Mouse (Mus musculus) kidney, embryonic 14.5 days (tissue): ENCODE measurements around the gene Mturn. TPM values are rescaled to one million over a fixed set of nuclear protein-coding genes. Genes with fewer than 3 reads are reported as not detected.

ENCODE experiments used
- ATAC-seq: fragments of 200-750 bp; cut with Nextera tagmentation; 2 replicates; pipeline ENCODE4 v1.8.0; 2017; ENCODE audit warnings: moderate number of reproducible peaks, mild to moderate bottlenecking, moderate TSS enrichment, moderate library complexity; ENCODE audit not compliant: low FRiP score, low TSS enrichment
- H3K27ac ChIP-seq: fragments of 300-500 bp; sonication (generic); 2 replicates; pipeline ENCODE4 v1.5.1; 2014; ENCODE audit warnings: low read depth, mild to moderate bottlenecking, low read length, moderate library complexity, mixed read lengths
- H3K27me3 ChIP-seq: fragments of 300-500 bp; sonication (generic); 2 replicates; pipeline ENCODE4 v1.6.1; 2014; ENCODE audit warnings: mild to moderate bottlenecking, low read length; ENCODE audit not compliant: control insufficient read depth, insufficient read depth
- H3K36me3 ChIP-seq: fragments of 300-500 bp; sonication (generic); 2 replicates; pipeline ENCODE4 v1.6.1; 2014; ENCODE audit warnings: low read length, mixed read lengths; ENCODE audit not compliant: control insufficient read depth, insufficient read depth
- H3K4me1 ChIP-seq: fragments of 300-500 bp; sonication (generic); 2 replicates; pipeline ENCODE4 v1.6.1; 2014; ENCODE audit warnings: low read length, mixed read lengths; ENCODE audit not compliant: control insufficient read depth, insufficient read depth
- H3K4me2 ChIP-seq: fragments of 300-500 bp; sonication (generic); replicated peaks from 2 replicates; pipeline ENCODE4 v1.6.1; 2014; ENCODE audit warnings: low read depth, mild to moderate bottlenecking, low read length
- H3K4me3 ChIP-seq: fragments of 300-500 bp; sonication (generic); 2 replicates; pipeline ENCODE4 v1.5.1; 2014; ENCODE audit warnings: mild to moderate bottlenecking, low read length
- H3K9ac ChIP-seq: fragments of 300-500 bp; sonication (generic); 2 replicates; pipeline ENCODE4 v1.6.1; 2014; ENCODE audit warnings: low read depth, mild to moderate bottlenecking, low read length, moderate library complexity
- H3K9me3 ChIP-seq: fragments of 300-500 bp; sonication (generic); 2 replicates; pipeline ENCODE4 v1.6.1; 2016; ENCODE audit warnings: low read length; ENCODE audit not compliant: control insufficient read depth
- WGBS: fragments of 180-500 bp; shearing (Covaris S2); extraction: QIAGEN DNeasy Blood & Tissue Kit; methylation state at CpG from one replicate; pipeline ENCODE4 v1.1.7; 2014; 5-methylcytosine and 5-hydroxymethylcytosine counted together
- polyA plus RNA-seq: library from polyadenylated mRNA; unstranded; fragments of >200 nt; fragmentation: Nextera tagmentation; extraction: Ambion mirVana; gene quantifications from 2 replicates; pipeline ENCODE4 v1.2.1, GENCODE M21; 2014

The Mturn gene
- polyA plus RNA-seq, 1 experiment from 2014 or later, result 4.2 TPM

- Histone ChIP-seq H3K4me1 (0 out of 2 replicates have a peak, but pooled peaks cover 4% of the 10 kb centered on the region), H3K9ac (no peak overlapping the region), H3K27ac (no peak overlapping the region), H3K27me3 (no peaks in the 10 kb centered on the region), H3K36me3 (no peaks in the 10 kb centered on the region), H3K4me2 (no peak overlapping the region), H3K9me3 (no peaks in the 10 kb centered on the region), H3K4me3 (no peak overlapping the region)
- ATAC-seq, result no peak
- 22% methylated on average over 6 of the region's 6 CpGs for WGBS
Measured at GRCm38 (mm10) chr6:54704539-54704845, 23.1 kb downstream of the Mturn start.

- H3K4me2 ChIP-seq, result no peak overlapping the region
- H3K4me3 ChIP-seq, result no peak overlapping the region
- WGBS, result 35% methylated on average over 5 of the region's 5 CpGs
- 0 out of 2 replicates have a peak, but pooled peaks cover 4% of the 10 kb centered on the region for H3K4me1 ChIP-seq
- no peaks in the 10 kb centered on the region for H3K9me3 ChIP-seq
- no peak overlapping the region for H3K9ac ChIP-seq
- ATAC-seq, result peak; percentile 13; the same call in 1 of the 2 replicates
- H3K27ac ChIP-seq, result no peak overlapping the region
- H3K27me3 ChIP-seq, result no peaks in the 10 kb centered on the region
- H3K36me3 ChIP-seq, result no peaks in the 10 kb centered on the region
Measured at GRCm38 (mm10) chr6:54704847-54705246, 23.4 kb downstream of the Mturn start.

- H3K4me2 ChIP-seq, result peak overlapping the region; percentile 39
- no peak overlapping the region for H3K9ac ChIP-seq
- H3K9me3 ChIP-seq, result no peaks in the 10 kb centered on the region
- 15% methylated on average over 11 of the region's 11 CpGs for WGBS
- H3K27ac ChIP-seq, result no peak overlapping the region
- 0 out of 2 replicates have a peak, but pooled peaks cover 4% of the 10 kb centered on the region for H3K4me1 ChIP-seq
- H3K27me3 ChIP-seq, result no peaks in the 10 kb centered on the region
- no peaks in the 10 kb centered on the region for H3K36me3 ChIP-seq
- no peak overlapping the region for H3K4me3 ChIP-seq
- peak; percentile 86 for ATAC-seq
Measured at GRCm38 (mm10) chr6:54705387-54705909, 24.0 kb downstream of the Mturn start.

- H3K9ac ChIP-seq, result no peak overlapping the region
- no peak overlapping the region for H3K4me2 ChIP-seq
- H3K27ac ChIP-seq, result no peak overlapping the region
- no peak overlapping the region for H3K4me3 ChIP-seq
- H3K27me3 ChIP-seq, result no peaks in the 10 kb centered on the region
- H3K36me3 ChIP-seq, result no peaks in the 10 kb centered on the region
- H3K9me3 ChIP-seq, result no peaks in the 10 kb centered on the region
- ATAC-seq, result no peak
- WGBS, result 66% methylated on average over 2 of the region's 2 CpGs
- H3K4me1 ChIP-seq, result 0 out of 2 replicates have a peak, but pooled peaks cover 4% of the 10 kb centered on the region
Measured at GRCm38 (mm10) chr6:54706099-54706498, 24.7 kb downstream of the Mturn start.

GRCm38 (mm10) chr6:54706611-54707172 lies 25.3 kb downstream of the Mturn start:
- Histone ChIP-seq H3K4me1 (0 out of 2 replicates have a peak, but pooled peaks cover 4% of the 10 kb centered on the region), H3K4me2 (no peak overlapping the region), H3K9me3 (no peaks in the 10 kb centered on the region), H3K27me3 (no peaks in the 10 kb centered on the region), H3K27ac (no peak overlapping the region), H3K4me3 (no peak overlapping the region), H3K9ac (no peak overlapping the region), H3K36me3 (no peaks in the 10 kb centered on the region)
- ATAC-seq, result no peak
- WGBS, result 93% methylated on average over 3 of the region's 3 CpGs

GRCm38 (mm10) chr6:54708646-54709045 lies 27.2 kb downstream of the Mturn start:
- no peak overlapping the region for H3K9ac ChIP-seq
- H3K4me1 ChIP-seq, result 0 out of 2 replicates have a peak, but pooled peaks cover 4% of the 10 kb centered on the region
- no peak overlapping the region for H3K4me2 ChIP-seq
- no peaks in the 10 kb centered on the region for H3K9me3 ChIP-seq
- H3K36me3 ChIP-seq, result no peaks in the 10 kb centered on the region
- H3K27ac ChIP-seq, result no peak overlapping the region
- no peak overlapping the region for H3K4me3 ChIP-seq
- WGBS, result 94% methylated on average over 4 of the region's 4 CpGs
- ATAC-seq, result no peak
- H3K27me3 ChIP-seq, result no peaks in the 10 kb centered on the region

GRCm38 (mm10) chr6:54715697-54716096 lies 34.3 kb downstream of the Mturn start:
- H3K4me3 ChIP-seq, result no peak overlapping the region
- H3K4me1 ChIP-seq, result no peaks in the 10 kb centered on the region
- H3K27me3 ChIP-seq, result no peaks in the 10 kb centered on the region
- H3K9ac ChIP-seq, result no peak overlapping the region
- H3K36me3 ChIP-seq, result no peaks in the 10 kb centered on the region
- H3K4me2 ChIP-seq, result no peak overlapping the region
- no peak for ATAC-seq
- whole genome bisulfite sequencing, result 42% methylated on average over 2 of the region's 2 CpGs
- H3K9me3 ChIP-seq, result no peaks in the 10 kb centered on the region
- no peak overlapping the region for H3K27ac ChIP-seq

GRCm38 (mm10) chr6:54718779-54719685 lies 37.6 kb downstream of the Mturn start:
- Histone ChIP-seq H3K27ac (no peak overlapping the region), H3K9me3 (no peaks in the 10 kb centered on the region), H3K36me3 (no peaks in the 10 kb centered on the region), H3K9ac (no peak overlapping the region), H3K4me1 (no peaks in the 10 kb centered on the region), H3K4me3 (no peak overlapping the region), H3K4me2 (no peak overlapping the region), H3K27me3 (no peaks in the 10 kb centered on the region)
- no peak for ATAC-seq
- 84% methylated on average over 15 of the region's 15 CpGs for WGBS
